ENCODE assay signal across 8 mouse cellular contexts in the genomic region with DNA sequence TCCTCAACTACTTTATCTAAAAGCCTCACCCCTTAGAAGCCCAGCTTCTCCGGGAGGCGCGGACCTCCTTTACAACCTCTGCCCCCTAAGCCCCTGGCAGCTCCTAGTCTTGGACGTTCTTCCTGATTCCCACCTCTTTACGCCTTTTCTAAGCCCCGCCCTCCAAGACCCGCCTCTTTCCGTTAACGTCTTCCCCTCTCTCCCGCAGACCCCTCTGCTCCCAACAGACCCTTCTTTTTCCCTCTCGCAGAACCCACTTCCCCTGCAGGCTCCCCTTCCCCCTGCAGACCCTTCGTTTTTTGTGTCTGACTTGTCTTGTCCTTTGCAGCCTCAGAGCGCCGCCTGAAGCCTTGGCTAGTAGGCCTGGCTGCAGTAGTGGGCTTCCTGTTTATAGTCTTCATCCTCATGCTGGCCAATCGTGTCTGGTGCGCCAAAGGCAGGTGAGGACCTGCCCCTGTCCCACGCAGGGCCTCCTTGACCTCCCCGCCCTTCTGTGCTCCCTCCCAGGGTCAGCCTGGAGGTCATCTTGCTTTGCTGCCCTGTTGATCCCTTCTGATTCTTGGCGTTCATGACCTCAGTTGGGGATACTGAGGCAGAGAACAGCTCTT. TPM values are rescaled to one million over a fixed set of nuclear protein-coding genes. Genes with fewer than 3 reads are reported as not detected.
DNase-seq lines count a peak whose midpoint lies in the region; ATAC-seq and TF ChIP-seq lines count a peak whose summit lies in the region.

No protein-coding gene starts in this region.

- ATAC-seq in heart, embryonic 15.5 days (replicated peaks; ENCODE audit: insufficient number of reproducible peaks, insufficient read depth, low FRiP score, low read depth), result no peak
- no peak for ATAC-seq in midbrain, embryonic 15.5 days (replicated peaks)
- no peak for ATAC-seq in cerebellum, adult (ENCODE audit: insufficient number of reproducible peaks, low FRiP score, low TSS enrichment)

- H3K9ac ChIP-seq in heart, embryonic 15.5 days, result peak overlapping the region; percentile 53
- H3K9ac ChIP-seq in midbrain, embryonic 15.5 days, result no peak overlapping the region

- H3K4me2 ChIP-seq in heart, embryonic 15.5 days, result peak overlapping the region; percentile 69
- peak overlapping the region; percentile 36 for H3K4me2 ChIP-seq in midbrain, embryonic 15.5 days

- no peak for TF ChIP-seq CTCF in layer of hippocampus, adult 2 months (conservative IDR thresholded peaks at IDR 0.05)

- H3K4me3 ChIP-seq in layer of hippocampus, adult 2 months, result peak overlapping the region; percentile 32; the same call in 1 of the 2 replicates
- H3K4me3 ChIP-seq in heart, embryonic 15.5 days, result peak overlapping the region; percentile 41
- H3K4me3 ChIP-seq in midbrain, embryonic 15.5 days, result peak overlapping the region; percentile 15; the same call in 1 of the 2 replicates

- no peaks in the 10 kb centered on the region for H3K9me3 ChIP-seq in heart, embryonic 15.5 days (replicated peaks)
- H3K9me3 ChIP-seq in midbrain, embryonic 15.5 days, result no peaks in the 10 kb centered on the region

- H3K27ac ChIP-seq in layer of hippocampus, adult 2 months, result peak overlapping the region; percentile 51
- peak overlapping the region; percentile 71 for H3K27ac ChIP-seq in heart, embryonic 15.5 days
- no peak overlapping the region for H3K27ac ChIP-seq in midbrain, embryonic 15.5 days

- no peaks in the 10 kb centered on the region for H3K27me3 ChIP-seq in heart, embryonic 15.5 days
- no peaks in the 10 kb centered on the region for H3K27me3 ChIP-seq in midbrain, embryonic 15.5 days (replicated peaks)

- DNase-seq in layer of hippocampus, adult 2 months (ENCODE audit: low spot score in 2 of 2), result no peak
- DNase-seq in layer of hippocampus, postnatal 25 days (ENCODE audit: extremely low spot score in 1 of 2, low spot score in 1 of 2), result no peak
- DNase-seq in kidney, postnatal 4 days, result peak; percentile 63 to 73
- DNase-seq in right cerebral cortex, postnatal 36 days (ENCODE audit: low spot score in 2 of 2), result no peak
- no peak for DNase-seq in left cerebral cortex, adult 9 months (ENCODE audit: low spot score in 2 of 2)

- WGBS in heart, embryonic 15.5 days, result 9% methylated on average over 19 of the region's 19 CpGs
- WGBS in midbrain, embryonic 15.5 days, result 7% methylated on average over 19 of the region's 19 CpGs

- H3K36me3 ChIP-seq in heart, embryonic 15.5 days, result peaks cover 17% of the 10 kb centered on the region; the same call in 1 of the 2 replicates
- no peaks in the 10 kb centered on the region; the same call in 1 of the 2 replicates for H3K36me3 ChIP-seq in midbrain, embryonic 15.5 days (replicated peaks)

- peaks cover 32% of the 10 kb centered on the region for H3K4me1 ChIP-seq in heart, embryonic 15.5 days (replicated peaks)
- H3K4me1 ChIP-seq in midbrain, embryonic 15.5 days, result peaks cover 23% of the 10 kb centered on the region

RNA-seq across cellular contexts. Expression of a gene that starts 0.7 kb away (rescaled TPM):
- 1 to 10 TPM; 1.9 to 2.1 TPM for total RNA-seq in layer of hippocampus, adult 2 months (2021)
- 1 to 10 TPM; 1.4 to 3.1 TPM for total RNA-seq in layer of hippocampus, postnatal 25 days (2021)
- polyA plus RNA-seq in heart, embryonic 15.5 days (2015; fragmentation: Nextera tagmentation; extraction: Ambion mirVana), result 3.9 and 4.1 TPM in 2 replicates
- polyA plus RNA-seq in midbrain, embryonic 15.5 days (2015; fragmentation: Nextera tagmentation; extraction: Ambion mirVana), result 1.4 and 1.6 TPM in 2 replicates

RNA-seq across cellular contexts. Expression of a gene that starts 4.8 kb away (rescaled TPM):
- 1 to 10 TPM; 5.5 to 8.1 TPM for total RNA-seq in layer of hippocampus, adult 2 months (2021)
- total RNA-seq in layer of hippocampus, postnatal 25 days (2021), result 1 to 10 TPM; 3.2 to 4.7 TPM
- 0.84 and 0.91 TPM in 2 replicates for polyA plus RNA-seq in heart, embryonic 15.5 days (2015; fragmentation: Nextera tagmentation; extraction: Ambion mirVana)
- polyA plus RNA-seq in midbrain, embryonic 15.5 days (2015; fragmentation: Nextera tagmentation; extraction: Ambion mirVana), result 2.7 and 3.3 TPM in 2 replicates

RNA-seq across cellular contexts. Expression of a gene that starts 9.3 kb away (rescaled TPM):
- total RNA-seq in layer of hippocampus, adult 2 months (2021), result 1 to 10 TPM; 4.4 to 6.1 TPM
- 1 to 10 TPM; 2.6 to 3.7 TPM for total RNA-seq in layer of hippocampus, postnatal 25 days (2021)
- polyA plus RNA-seq in heart, embryonic 15.5 days (2015; fragmentation: Nextera tagmentation; extraction: Ambion mirVana), result 2.2 and 2.3 TPM in 2 replicates
- polyA plus RNA-seq in midbrain, embryonic 15.5 days (2015; fragmentation: Nextera tagmentation; extraction: Ambion mirVana), result 8.4 and 9.3 TPM in 2 replicates

RNA-seq across cellular contexts. Expression of a gene that starts 9.3 kb away (rescaled TPM):
- total RNA-seq in layer of hippocampus, adult 2 months (2021), result 10 to 100 TPM; 75.9 to 79.7 TPM
- 10 to 100 TPM; 79.1 to 87.1 TPM for total RNA-seq in layer of hippocampus, postnatal 25 days (2021)
- 65.2 and 79.9 TPM in 2 replicates for polyA plus RNA-seq in heart, embryonic 15.5 days (2015; fragmentation: Nextera tagmentation; extraction: Ambion mirVana)
- polyA plus RNA-seq in midbrain, embryonic 15.5 days (2015; fragmentation: Nextera tagmentation; extraction: Ambion mirVana), result 90.4 and 92.6 TPM in 2 replicates

RNA-seq across cellular contexts. Expression of a gene that starts 15.2 kb away (rescaled TPM):
- total RNA-seq in layer of hippocampus, adult 2 months (2021), result 10 to 100 TPM; 70.1 to 72.0 TPM
- 10 to 100 TPM; 65.9 to 66.6 TPM for total RNA-seq in layer of hippocampus, postnatal 25 days (2021)
- 66.5 and 84.1 TPM in 2 replicates for polyA plus RNA-seq in heart, embryonic 15.5 days (2015; fragmentation: Nextera tagmentation; extraction: Ambion mirVana)
- polyA plus RNA-seq in midbrain, embryonic 15.5 days (2015; fragmentation: Nextera tagmentation; extraction: Ambion mirVana), result 153 and 159 TPM in 2 replicates

Comparison
In these comparisons a context has a peak if more than half of its experiments do, and no peak if none do; other contexts are left out.
1. DNase-seq: peak in kidney, postnatal 4 days (2 of 2); none in layer of hippocampus, adult 2 months (0 of 2), layer of hippocampus, postnatal 25 days (0 of 2), right cerebral cortex, postnatal 36 days (0 of 2) and left cerebral cortex, adult 9 months (0 of 2).
2. Peak in every context shown above with its lines, with median percentiles within 50 percentile points of each other: H3K4me3 ChIP-seq.